Mouse (Mus musculus) CH12.LX (cell line): ENCODE measurements around the gene Fbxo10. TPM values are rescaled to one million over a fixed set of nuclear protein-coding genes. Genes with fewer than 3 reads are reported as not detected.

Experiments used
- DNase-seq: peaks from one replicate; pipeline ENCODE4 v3.0.0-alpha.2; 2013; ENCODE audit errors: extremely low read depth
- H3K27ac ChIP-seq: 2 replicates; pipeline ENCODE4 v1.5.1; 2012; ENCODE audit warnings: low read depth, mild to moderate bottlenecking, control low read depth, moderate library complexity; ENCODE audit not compliant: insufficient read depth
- H3K27me3 ChIP-seq: replicated peaks from 2 replicates; pipeline ENCODE3; 2012; ENCODE audit warnings: inconsistent platforms
- H3K36me3 ChIP-seq, 2 experiments: replicated peaks in 1 of 2; 2 replicates each; pipeline versions ENCODE3 to v1.6.1; 2012; ENCODE audit warnings: inconsistent platforms in 1 of 2, low read length in 1 of 2, mild to moderate bottlenecking in 1 of 2, mixed read lengths in 1 of 2, moderate library complexity in 1 of 2; ENCODE audit not compliant: control insufficient read depth in 1 of 2, insufficient read depth in 1 of 2
- H3K4me1 ChIP-seq, 2 experiments: 2 replicates each; pipeline ENCODE4 v1.6.1; 2012; ENCODE audit warnings: inconsistent platforms in 1 of 2, moderate library complexity in 1 of 2; ENCODE audit not compliant: insufficient read depth in 2 of 2, control insufficient read depth in 1 of 2
- H3K4me2 ChIP-seq: 2 replicates; pipeline ENCODE4 v1.6.1; 2012; ENCODE audit warnings: low read depth, mild to moderate bottlenecking, control low read depth; ENCODE audit not compliant: poor library complexity, insufficient read depth, severe bottlenecking
- H3K4me3 ChIP-seq, 3 experiments: fragments of 150-350 bp in 1 of 3; sonication (generic) in 1 of 3; replicated peaks in 1 of 3; 2 replicates each; pipeline versions ENCODE3 to v1.5.1; 2011 to 2012; ENCODE audit warnings: low read depth in 2 of 3, low read length in 2 of 3, mild to moderate bottlenecking in 2 of 3, moderate library complexity in 2 of 3, control low read depth in 1 of 3, improper control_type of control experiment in 1 of 3, inconsistent platforms in 1 of 3, mixed read lengths in 1 of 3; ENCODE audit not compliant: poor library complexity in 1 of 3
- H3K79me2 ChIP-seq: replicated peaks from 2 replicates; pipeline ENCODE4 v1.6.1; 2012; ENCODE audit warnings: mild to moderate bottlenecking, moderate library complexity; ENCODE audit not compliant: control insufficient read depth, poor library complexity, insufficient read depth, severe bottlenecking; ENCODE audit errors: extremely low read depth
- H3K9ac ChIP-seq: 2 replicates; pipeline ENCODE4 v1.6.1; 2012; ENCODE audit warnings: low read depth, mild to moderate bottlenecking, control low read depth, moderate library complexity; ENCODE audit not compliant: insufficient read depth
- H3K9me3 ChIP-seq: replicated peaks from 2 replicates; pipeline ENCODE3; 2012; ENCODE audit warnings: low read length, inconsistent platforms, mixed read lengths
- CHD1 ChIP-seq: IDR thresholded peaks from 2 replicates; pipeline ENCODE4 v1.6.1; 2012; ENCODE audit warnings: low read depth, low read length, improper control_type of control experiment, inconsistent platforms
- CHD2 ChIP-seq: IDR thresholded peaks from 2 replicates; pipeline ENCODE4 v1.6.1; 2011; ENCODE audit warnings: low read length, improper control_type of control experiment
- ELF1 ChIP-seq: IDR thresholded peaks from 2 replicates; pipeline ENCODE4 v1.6.1; 2014; ENCODE audit warnings: low read depth, mild to moderate bottlenecking, inconsistent platforms, low read length, improper control_type of control experiment
- EP300 ChIP-seq: IDR thresholded peaks from 2 replicates; pipeline ENCODE4 v1.6.1; 2011; ENCODE audit warnings: low read length, improper control_type of control experiment
- ETS1 ChIP-seq: conservative IDR thresholded peaks from 2 replicates; pipeline ENCODE4 v1.6.1; 2012; ENCODE audit warnings: low read depth, mild to moderate bottlenecking, inconsistent platforms, low read length, improper control_type of control experiment, moderate library complexity
- JUN ChIP-seq: IDR thresholded peaks from 2 replicates; pipeline ENCODE4 v1.6.1; 2011; ENCODE audit warnings: low read depth, mild to moderate bottlenecking, low read length, improper control_type of control experiment, moderate library complexity; ENCODE audit not compliant: insufficient read depth
- JUND ChIP-seq: conservative IDR thresholded peaks from 2 replicates; pipeline ENCODE4 v1.6.1; 2011; ENCODE audit warnings: low read depth, low read length, improper control_type of control experiment
- KAT2A ChIP-seq: IDR thresholded peaks from 2 replicates; pipeline ENCODE4 v1.6.1; 2012; ENCODE audit warnings: low read length, improper control_type of control experiment, inconsistent platforms; ENCODE audit not compliant: insufficient replicate concordance
- MAFK ChIP-seq: IDR thresholded peaks from 2 replicates; pipeline ENCODE4 v1.6.1; 2011; ENCODE audit warnings: low read length, improper control_type of control experiment; ENCODE audit not compliant: insufficient replicate concordance
- MAZ ChIP-seq: IDR thresholded peaks from 2 replicates; pipeline ENCODE4 v1.6.1; 2012; ENCODE audit warnings: low read depth, mild to moderate bottlenecking, inconsistent platforms, low read length, improper control_type of control experiment, moderate library complexity
- MXI1 ChIP-seq: IDR thresholded peaks from 2 replicates; pipeline ENCODE4 v1.6.1; 2011; ENCODE audit warnings: mild to moderate bottlenecking, low read depth, low read length, improper control_type of control experiment
- NELFE ChIP-seq: IDR thresholded peaks from 2 replicates; pipeline ENCODE4 v1.6.1; 2011; ENCODE audit warnings: low read depth, low read length, improper control_type of control experiment
- POLR2A ChIP-seq: IDR thresholded peaks from 2 replicates; pipeline ENCODE4 v1.6.1; 2011; ENCODE audit warnings: low read depth, mild to moderate bottlenecking, improper control_type of control experiment, low read length
- POLR2AphosphoS2 ChIP-seq: IDR thresholded peaks from 2 replicates; pipeline ENCODE4 v1.6.1; 2011; ENCODE audit warnings: low read depth, low read length, improper control_type of control experiment
- SMC3 ChIP-seq: IDR thresholded peaks from 2 replicates; pipeline ENCODE4 v1.6.1; 2011; ENCODE audit warnings: low read depth, low read length, improper control_type of control experiment
- TCF12 ChIP-seq: IDR thresholded peaks from 2 replicates; pipeline ENCODE4 v1.6.1; 2014; ENCODE audit warnings: low read depth, mild to moderate bottlenecking, inconsistent platforms, low read length, improper control_type of control experiment
- dilution Hi-C: fragments of 300-500 bp; cut with MboI; formaldehyde crosslinking; loops from 2 replicates; pipeline ENCODE4 v1.14.3; 2020; ENCODE audit warnings: low sequenced_read_pairs; ENCODE audit not compliant: extremely low pct_unique_long_range_greater_than_20kb, extremely low pct_ligation_motif_present
- in situ Hi-C: fragments of 300-500 bp; cut with MboI; formaldehyde crosslinking; loops from 3 replicates; pipeline ENCODE4 v1.14.3; 2019; ENCODE audit warnings: low sequenced_read_pairs, low pct_ligation_motif_present, low pct_unique_long_range_greater_than_20kb, mixed read lengths
- polyA plus RNA-seq: library from polyadenylated mRNA; unstranded; fragments of >175 nt; gene quantifications from 2 replicates; pipeline ENCODE4 v1.2.1, GENCODE M21; 2012; ENCODE audit warnings: low read depth; ENCODE audit not compliant: insufficient read length
- total RNA-seq, 2 experiments: library from RNA; depleted of rRNA; stranded (reverse); fragments of 300-350 nt in 1 of 2; fragments of >200 nt in 1 of 2; gene quantifications; 2 replicates each; pipeline ENCODE4 v1.2.3; 2012 to 2014

The Fbxo10 gene
- total and polyA plus RNA-seq, 3 experiments: 0.39 to 1.4 (median 0.64) TPM

DNA sequence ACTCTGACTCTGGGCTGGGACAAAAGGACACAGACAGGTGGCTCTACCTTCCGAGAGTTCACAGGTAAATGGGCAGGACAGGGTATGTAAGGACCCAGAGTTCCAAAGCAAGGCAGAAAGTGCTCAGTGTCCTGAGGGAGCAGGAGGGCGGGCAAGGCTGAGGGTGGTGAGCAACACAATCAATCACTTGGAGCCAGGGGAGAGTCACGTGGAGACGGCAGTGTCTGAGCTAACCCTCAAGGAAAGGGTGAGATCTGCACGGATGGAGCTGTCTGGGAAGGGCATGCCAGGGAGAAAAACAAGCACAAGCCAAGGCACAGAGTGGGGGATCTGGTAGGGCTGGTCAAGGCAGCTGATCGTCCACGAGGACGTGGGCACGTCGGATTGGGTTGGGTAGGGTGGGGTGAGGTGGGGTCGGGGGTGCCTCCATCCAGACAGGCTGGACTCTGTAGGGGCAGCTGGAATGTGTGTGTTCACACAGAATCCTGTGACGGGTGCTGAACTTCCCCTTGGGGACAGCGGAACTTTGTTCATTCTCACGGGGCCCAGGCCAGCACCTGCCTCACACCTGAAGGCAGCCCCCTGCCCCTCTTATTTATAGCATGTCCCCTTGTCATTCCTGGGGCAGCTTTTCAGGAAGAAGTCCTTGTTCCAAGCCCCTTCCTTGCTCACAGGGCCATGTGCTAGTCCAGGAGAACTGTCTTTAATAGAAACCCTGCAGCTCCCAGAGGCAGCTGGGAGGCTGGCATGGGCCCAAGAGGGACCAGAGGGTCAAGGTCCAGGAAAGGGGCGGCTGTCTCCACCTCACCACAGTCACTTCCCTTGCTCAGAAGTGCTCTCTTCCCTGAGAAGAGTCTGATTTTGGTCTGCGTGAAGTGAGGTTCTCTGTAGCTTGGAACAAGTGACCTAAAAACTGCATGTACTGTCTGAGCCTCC is 49.4 kb downstream of the Fbxo10 start:
- H3K4me2 ChIP-seq: no peak overlapping the region
- TF ChIP-seq MXI1: no peak
- no peak for TF ChIP-seq SMC3
- no peak for TF ChIP-seq MAFK
- TF ChIP-seq KAT2A: no peak
- no peak for TF ChIP-seq ELF1
- TF ChIP-seq POLR2A: no peak
- no peak for TF ChIP-seq MAZ
- no peak for TF ChIP-seq CHD1
- no peak for TF ChIP-seq TCF12
- TF ChIP-seq CHD2: no peak
- TF ChIP-seq, all 38 proteins: peak for 0
- DNase-seq: no peak
- H3K27ac ChIP-seq: no peak overlapping the region
- H3K9ac ChIP-seq: no peak overlapping the region
- in situ Hi-C loops: no loop called here
- no peaks in the 10 kb centered on the region for H3K79me2 ChIP-seq
- H3K4me1 ChIP-seq: peaks cover 0 to 9% of the 10 kb centered on the region in 2 experiments; a peak in 2 of 4 replicates
- no peak overlapping the region for H3K4me3 ChIP-seq
- H3K27me3 ChIP-seq: no peaks in the 10 kb centered on the region
- H3K36me3 ChIP-seq: peaks cover 23 to 58% of the 10 kb centered on the region in 2 experiments
- H3K9me3 ChIP-seq: no peaks in the 10 kb centered on the region
- dilution Hi-C loops: no loop called here

DNA sequence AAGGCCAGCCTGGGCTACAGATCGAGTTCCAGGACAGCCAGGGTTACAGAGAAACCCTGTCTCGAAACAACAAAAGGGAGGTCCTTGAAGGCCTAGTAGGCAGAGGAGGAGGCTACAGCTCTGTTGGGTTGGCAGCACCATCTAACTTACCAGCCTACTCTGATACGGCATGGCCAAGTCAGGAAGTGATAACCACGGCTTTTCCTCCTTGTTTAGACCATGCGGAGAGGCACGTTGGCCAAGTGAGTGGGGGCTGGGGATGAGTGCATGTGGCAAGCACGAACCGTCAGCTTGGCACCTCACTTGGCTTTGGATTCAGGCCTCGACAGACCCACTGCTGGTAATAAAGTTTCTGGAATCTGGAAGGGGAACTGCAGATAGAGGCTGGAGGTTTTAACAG is 51.8 kb downstream of the Fbxo10 start:
- DNase-seq: no peak
- dilution Hi-C loops (no loop called here), in situ Hi-C loops (no loop called here)
- H3K9ac ChIP-seq: no peak overlapping the region
- peaks cover 0 to 9% of the 10 kb centered on the region in 2 experiments; a peak in 2 of 4 replicates for H3K4me1 ChIP-seq
- no peaks in the 10 kb centered on the region for H3K27me3 ChIP-seq
- H3K79me2 ChIP-seq: no peaks in the 10 kb centered on the region
- H3K36me3 ChIP-seq: peaks cover 38 to 80% of the 10 kb centered on the region in 2 experiments
- no peak overlapping the region for H3K4me3 ChIP-seq
- no peaks in the 10 kb centered on the region for H3K9me3 ChIP-seq
- no peak overlapping the region for H3K4me2 ChIP-seq
- no peak for TF ChIP-seq EP300
- no peak for TF ChIP-seq JUND
- TF ChIP-seq POLR2AphosphoS2: no peak
- TF ChIP-seq ETS1: no peak
- TF ChIP-seq NELFE: no peak
- no peak for TF ChIP-seq JUN
- no peak overlapping the region for H3K27ac ChIP-seq
